Mouse (Mus musculus) hindbrain, embryonic 12.5 days (tissue): ENCODE data around the gene Zfp92. TPM values are rescaled to one million over a fixed set of nuclear protein-coding genes. Genes with fewer than 3 reads are reported as not detected.

Experiments
- ATAC-seq: fragments of 200-750 bp; cut with Nextera tagmentation; 2 replicates; pipeline ENCODE4 v1.8.0; 2017; ENCODE audit warnings: moderate TSS enrichment; ENCODE audit not compliant: low FRiP score
- H3K27ac ChIP-seq: fragments of 300-500 bp; sonication (generic); 2 replicates; pipeline ENCODE4 v1.5.1; 2016; ENCODE audit warnings: mild to moderate bottlenecking
- H3K27me3 ChIP-seq: fragments of 300-500 bp; sonication (generic); 2 replicates; pipeline ENCODE4 v1.6.1; 2016; ENCODE audit warnings: mild to moderate bottlenecking
- H3K36me3 ChIP-seq: fragments of 300-500 bp; sonication (generic); 2 replicates; pipeline ENCODE4 v1.6.1; 2016; ENCODE audit warnings: mild to moderate bottlenecking
- H3K4me1 ChIP-seq: fragments of 300-500 bp; sonication (generic); 2 replicates; pipeline ENCODE4 v1.6.1; 2016
- H3K4me2 ChIP-seq: fragments of 300-500 bp; sonication (generic); replicated peaks from 2 replicates; pipeline ENCODE4 v1.6.1; 2016; ENCODE audit warnings: mild to moderate bottlenecking
- H3K4me3 ChIP-seq: fragments of 300-500 bp; sonication (generic); 2 replicates; pipeline ENCODE4 v1.5.1; 2016; ENCODE audit warnings: mild to moderate bottlenecking
- H3K9ac ChIP-seq: fragments of 300-500 bp; sonication (generic); 2 replicates; pipeline ENCODE4 v1.6.1; 2016; ENCODE audit warnings: mild to moderate bottlenecking, moderate library complexity
- H3K9me3 ChIP-seq: fragments of 300-500 bp; sonication (generic); replicated peaks from 2 replicates; pipeline ENCODE4 v1.6.1; 2016; ENCODE audit warnings: mild to moderate bottlenecking
- WGBS: fragments of 180-500 bp; shearing (Covaris S2); methylation state at CpG from one replicate; pipeline ENCODE4 v1.1.7; 2016; 5-methylcytosine and 5-hydroxymethylcytosine counted together
- polyA plus RNA-seq: library from polyadenylated mRNA; unstranded; fragments of >200 nt; fragmentation: Nextera tagmentation; extraction: Ambion mirVana; gene quantifications from 2 replicates; pipeline ENCODE4 v1.2.1, GENCODE M21; 2016

Zfp92 gene
- polyA plus RNA-seq, 1 experiment from 2014 or later: 0.23 TPM

GRCm38 (mm10) chrX:73441428-73441827, 30.5 kb downstream of the Zfp92 start:
- Histone ChIP-seq H3K36me3 (peaks cover 7% of the 10 kb centered on the region; the same call in 1 of the 2 replicates), H3K9me3 (no peaks in the 10 kb centered on the region), H3K9ac (no peak overlapping the region), H3K27ac (no peak overlapping the region), H3K27me3 (no peaks in the 10 kb centered on the region), H3K4me1 (no peaks in the 10 kb centered on the region), H3K4me3 (no peak overlapping the region), H3K4me2 (no peak overlapping the region)
- ATAC-seq: no peak
- whole genome bisulfite sequencing: 77% methylated on average over 2 of the region's 2 CpGs

DNA sequence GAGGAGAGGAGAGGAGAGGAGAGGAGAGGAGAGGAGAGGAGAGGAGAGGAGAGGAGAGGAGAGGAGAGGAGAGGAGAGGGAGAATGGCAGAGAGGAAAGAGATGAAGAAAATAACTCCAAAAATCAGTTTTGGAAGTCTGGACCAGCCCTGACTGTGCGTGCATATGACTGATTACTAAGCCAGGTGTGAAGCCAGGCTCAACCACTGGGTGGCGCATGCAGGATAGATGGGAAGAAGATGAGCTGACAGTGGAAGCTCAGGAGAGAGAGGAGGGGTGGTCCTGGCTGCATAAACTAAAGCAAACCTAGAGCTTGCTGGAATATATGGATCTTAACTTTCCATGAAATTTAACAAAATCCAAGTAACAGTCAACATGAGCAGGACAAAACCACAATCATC, 41.1 kb downstream of the Zfp92 start:
- Histone ChIP-seq H3K36me3 (peaks cover 7% of the 10 kb centered on the region; the same call in 1 of the 2 replicates), H3K27ac (no peak overlapping the region), H3K9ac (no peak overlapping the region), H3K4me3 (no peak overlapping the region), H3K9me3 (no peaks in the 10 kb centered on the region), H3K4me2 (no peak overlapping the region), H3K4me1 (no peaks in the 10 kb centered on the region), H3K27me3 (no peaks in the 10 kb centered on the region)
- no peak for ATAC-seq
- 25% methylated on average over 2 of the region's 2 CpGs for WGBS

GRCm38 (mm10) chrX:73458877-73459392, 48.0 kb downstream of the Zfp92 start, which contains the start of gene Haus7:
Gene Haus7, minus strand, starts transcription at chrX:73459044.
- Histone ChIP-seq H3K4me1 (peaks cover 5% of the 10 kb centered on the region; the same call in 1 of the 2 replicates), H3K9ac (peak within 1 kb of the TSS; percentile 62), H3K4me2 (peak within 1 kb of the TSS; percentile 58), H3K9me3 (no peaks in the 10 kb centered on the region), H3K27ac (no peak within 1 kb of the TSS), H3K36me3 (no peaks in the 10 kb centered on the region), H3K4me3 (peak within 1 kb of the TSS; percentile 50), H3K27me3 (no peaks in the 10 kb centered on the region)
- WGBS: 19% methylated on average over 26 of the region's 26 CpGs
- peak; percentile 100 for ATAC-seq

GRCm38 (mm10) chrX:73460792-73461191, 49.9 kb downstream of the Zfp92 start:
- Histone ChIP-seq H3K9ac (no peak overlapping the region), H3K9me3 (no peaks in the 10 kb centered on the region), H3K36me3 (no peaks in the 10 kb centered on the region), H3K4me2 (no peak overlapping the region), H3K27me3 (peaks cover 3% of the 10 kb centered on the region; the same call in 1 of the 2 replicates), H3K4me3 (no peak overlapping the region), H3K27ac (no peak overlapping the region), H3K4me1 (peaks cover 5% of the 10 kb centered on the region; the same call in 1 of the 2 replicates)
- 79% methylated on average over 4 of the region's 4 CpGs for WGBS
- ATAC-seq: no peak

- H3K4me2 ChIP-seq: no peak overlapping the region
- H3K4me3 ChIP-seq: no peak overlapping the region
- H3K36me3 ChIP-seq: no peaks in the 10 kb centered on the region
- 73% methylated on average over 9 of the region's 9 CpGs for WGBS
- H3K9ac ChIP-seq: no peak overlapping the region
- H3K27ac ChIP-seq: 0 out of 2 replicates have a peak overlapping the region, but pooled peaks have one; percentile 7
- H3K4me1 ChIP-seq: no peaks in the 10 kb centered on the region
- H3K9me3 ChIP-seq: no peaks in the 10 kb centered on the region
- no peak for ATAC-seq
- peaks cover 3% of the 10 kb centered on the region; the same call in 1 of the 2 replicates for H3K27me3 ChIP-seq
These were observed 54.7 kb downstream of the Zfp92 start for GRCm38 (mm10) chrX:73465483-73466186.

DNA sequence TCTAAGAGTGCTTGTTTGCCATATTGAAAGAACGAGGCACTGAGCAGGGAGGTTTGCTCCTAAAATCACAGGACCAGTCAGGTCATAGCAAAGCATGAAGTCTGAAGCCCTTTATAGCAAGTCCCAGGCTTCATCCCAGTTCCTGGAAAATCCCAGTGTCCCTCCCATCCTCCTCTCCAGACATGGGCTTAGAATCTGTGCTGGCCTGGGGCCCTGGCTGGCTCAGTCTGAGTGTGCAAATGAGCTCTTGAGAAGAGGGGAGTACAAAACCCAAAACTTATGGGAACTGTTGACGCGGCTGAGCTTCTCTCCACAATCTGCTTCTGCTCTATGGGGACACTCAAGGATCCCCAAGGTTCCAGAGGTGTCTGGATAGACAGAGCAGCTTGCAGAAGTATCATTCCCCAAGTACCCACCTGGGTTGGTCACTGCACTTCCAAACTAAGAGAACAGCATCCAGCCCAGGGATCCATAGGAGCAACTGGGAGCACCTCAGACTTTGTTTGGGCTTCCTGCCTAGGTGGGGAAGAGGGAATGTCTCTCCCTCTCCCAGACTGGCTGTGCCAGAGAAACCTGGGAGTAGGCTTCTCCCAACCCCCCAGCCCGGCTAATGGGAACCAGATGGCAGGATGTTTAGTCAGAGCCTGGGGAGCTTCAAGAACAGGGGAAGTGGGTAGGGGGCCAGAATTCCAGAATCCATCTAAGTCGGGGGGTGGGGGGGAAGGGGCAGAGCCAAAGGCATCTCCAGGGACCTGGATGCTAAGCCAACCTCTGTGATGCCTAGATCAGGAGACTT, 56.7 kb downstream of the Zfp92 start:
- H3K27ac ChIP-seq: peak overlapping the region; percentile 49
- H3K4me2 ChIP-seq: no peak overlapping the region
- no peaks in the 10 kb centered on the region for H3K36me3 ChIP-seq
- H3K4me3 ChIP-seq: no peak overlapping the region
- ATAC-seq: no peak
- H3K27me3 ChIP-seq: peaks cover 9% of the 10 kb centered on the region; the same call in 1 of the 2 replicates
- H3K9ac ChIP-seq: no peak overlapping the region
- 59% methylated on average over 5 of the region's 5 CpGs for whole genome bisulfite sequencing
- no peaks in the 10 kb centered on the region for H3K4me1 ChIP-seq
- no peaks in the 10 kb centered on the region for H3K9me3 ChIP-seq

DNA sequence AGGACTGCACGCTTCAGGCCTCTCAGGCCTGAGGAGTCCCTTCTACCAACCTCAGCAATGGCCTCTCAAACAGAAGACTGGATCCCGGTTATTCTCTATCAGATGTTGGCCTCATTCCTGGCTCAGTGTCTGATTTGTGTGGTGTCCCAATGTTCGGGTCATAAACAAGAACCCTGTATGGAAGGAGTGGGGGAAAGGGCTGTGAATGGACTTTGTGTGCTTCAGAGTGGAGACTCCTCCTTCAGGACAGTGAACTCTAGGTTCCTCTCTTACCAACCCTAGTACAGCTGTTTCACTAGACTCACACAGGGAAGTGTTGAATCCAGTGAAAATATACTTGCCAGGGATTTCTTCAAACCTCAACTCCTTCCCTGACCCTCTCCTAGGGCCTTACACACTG, 57.4 kb downstream of the Zfp92 start:
- peaks cover 9% of the 10 kb centered on the region; the same call in 1 of the 2 replicates for H3K27me3 ChIP-seq
- no peak for ATAC-seq
- H3K9ac ChIP-seq: no peak overlapping the region
- 70% methylated on average over 3 of the region's 3 CpGs for WGBS
- H3K36me3 ChIP-seq: no peaks in the 10 kb centered on the region
- no peaks in the 10 kb centered on the region for H3K4me1 ChIP-seq
- H3K4me3 ChIP-seq: no peak overlapping the region
- H3K27ac ChIP-seq: peak overlapping the region; percentile 44
- H3K4me2 ChIP-seq: no peak overlapping the region
- no peaks in the 10 kb centered on the region for H3K9me3 ChIP-seq

DNA sequence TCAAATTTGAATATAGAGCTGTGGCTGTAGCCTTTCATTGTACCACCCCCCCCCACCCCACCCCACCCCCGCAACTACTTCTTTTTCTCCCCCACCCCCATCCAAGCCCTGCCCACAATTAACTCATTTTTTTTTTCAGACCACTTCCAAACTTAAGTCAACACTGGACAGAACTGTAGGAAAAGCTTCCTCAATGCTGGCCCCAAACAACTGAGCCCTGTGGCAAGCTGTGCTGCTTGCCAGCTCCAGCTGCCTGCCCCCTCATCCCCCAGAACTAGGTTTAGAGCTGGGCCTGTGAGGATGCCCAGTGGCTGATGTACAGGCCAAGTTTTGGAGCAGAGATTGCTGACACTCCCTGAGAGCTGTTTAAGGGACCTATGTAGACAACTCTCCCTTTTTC, 57.9 kb downstream of the Zfp92 start:
- no peaks in the 10 kb centered on the region for H3K36me3 ChIP-seq
- H3K4me2 ChIP-seq: no peak overlapping the region
- no peak overlapping the region for H3K4me3 ChIP-seq
- WGBS: 80% methylated on average over 1 of the region's 1 CpGs
- ATAC-seq: no peak
- H3K9me3 ChIP-seq: no peaks in the 10 kb centered on the region
- peak overlapping the region; percentile 44; the same call in 1 of the 2 replicates for H3K27ac ChIP-seq
- peaks cover 9% of the 10 kb centered on the region; the same call in 1 of the 2 replicates for H3K27me3 ChIP-seq
- H3K4me1 ChIP-seq: no peaks in the 10 kb centered on the region
- no peak overlapping the region for H3K9ac ChIP-seq

- H3K27ac ChIP-seq: no peak overlapping the region
- 92% methylated on average over 3 of the region's 3 CpGs for WGBS
- H3K4me1 ChIP-seq: 0 out of 2 replicates have a peak, but pooled peaks cover 2% of the 10 kb centered on the region
- H3K36me3 ChIP-seq: no peaks in the 10 kb centered on the region
- H3K27me3 ChIP-seq: peaks cover 6% of the 10 kb centered on the region; the same call in 1 of the 2 replicates
- no peak overlapping the region for H3K4me2 ChIP-seq
- no peaks in the 10 kb centered on the region for H3K9me3 ChIP-seq
- no peak overlapping the region for H3K9ac ChIP-seq
- no peak overlapping the region for H3K4me3 ChIP-seq
- ATAC-seq: no peak
These were observed 60.9 kb downstream of the Zfp92 start for GRCm38 (mm10) chrX:73471764-73472163.

DNA sequence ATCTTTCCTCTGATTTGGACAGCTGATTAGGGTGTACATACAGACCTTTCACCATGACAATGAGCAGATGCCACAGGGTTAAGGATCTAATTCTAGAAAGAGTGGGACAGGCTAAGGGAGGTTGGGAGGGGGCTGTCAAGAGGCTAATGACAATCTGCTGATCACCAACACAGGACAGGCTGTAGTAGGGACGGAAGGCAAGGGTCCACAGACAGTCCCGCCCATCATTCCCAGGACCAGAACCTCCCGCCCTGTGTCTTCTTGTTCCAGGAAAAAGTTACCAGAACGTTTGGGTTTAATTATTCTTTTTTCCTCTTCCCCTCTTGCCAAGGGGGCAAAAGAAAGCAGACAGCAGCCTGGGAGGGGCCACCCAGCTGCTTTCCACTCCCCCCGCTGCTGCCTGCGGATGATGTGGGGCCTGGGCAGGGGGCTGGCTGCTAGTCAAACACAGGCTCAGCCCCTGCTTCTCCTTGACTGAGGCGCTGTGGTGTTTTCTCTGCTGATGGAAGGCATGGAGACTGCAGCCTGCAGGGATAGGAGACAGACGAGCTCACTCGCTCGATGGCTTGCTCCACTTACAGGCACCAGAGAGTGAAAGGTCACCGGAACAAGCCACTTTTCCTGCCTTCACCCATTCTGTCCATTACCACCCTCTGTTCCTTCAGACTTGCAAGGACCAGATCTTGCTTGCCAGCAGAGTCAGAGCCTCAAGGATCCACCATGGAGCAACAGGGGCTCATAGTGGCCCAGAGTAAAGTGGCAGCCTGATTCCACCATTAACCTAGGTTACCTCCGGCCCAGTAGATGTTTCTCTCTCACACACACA, 63.7 kb downstream of the Zfp92 start:
- ATAC-seq: no peak
- Histone ChIP-seq H3K9me3 (no peaks in the 10 kb centered on the region), H3K4me3 (no peak overlapping the region), H3K9ac (no peak overlapping the region), H3K4me2 (no peak overlapping the region), H3K27me3 (peaks cover 6% of the 10 kb centered on the region; the same call in 1 of the 2 replicates), H3K27ac (no peak overlapping the region), H3K4me1 (0 out of 2 replicates have a peak, but pooled peaks cover 2% of the 10 kb centered on the region), H3K36me3 (no peaks in the 10 kb centered on the region)
- WGBS: 59% methylated on average over 12 of the region's 12 CpGs

GRCm38 (mm10) chrX:73475658-73476256, 64.9 kb downstream of the Zfp92 start:
- WGBS: 84% methylated on average over 1 of the region's 1 CpGs
- no peak overlapping the region for H3K27ac ChIP-seq
- no peak for ATAC-seq
- 0 out of 2 replicates have a peak, but pooled peaks cover 2% of the 10 kb centered on the region for H3K4me1 ChIP-seq
- no peak overlapping the region for H3K4me2 ChIP-seq
- peaks cover 4% of the 10 kb centered on the region; the same call in 1 of the 2 replicates for H3K27me3 ChIP-seq
- no peaks in the 10 kb centered on the region for H3K36me3 ChIP-seq
- no peaks in the 10 kb centered on the region for H3K9me3 ChIP-seq
- no peak overlapping the region for H3K4me3 ChIP-seq
- no peak overlapping the region for H3K9ac ChIP-seq
